Mouse (Mus musculus): ENCODE measurements at regions not wholly inside any gene's neighbourhood (a gene's known extent, or its start where the extent isn't known, plus 50 kb on each side); places are given as distances from the start of the nearest gene placed in this dataset.

- DNase-seq (ENCODE audit: low spot score in 2 of 2): no peak
These were observed 348.6 kb downstream of the Ankrd7 start for GRCm38 (mm10) chr6:19214700-19215099.

- no peak for DNase-seq (ENCODE audit: low spot score in 2 of 2)
These were observed 349.0 kb downstream of the Ankrd7 start for GRCm38 (mm10) chr6:19215124-19215523.

GRCm38 (mm10) chr6:19264075-19264819 lies 398.1 kb downstream of the Ankrd7 start:
- no peak for DNase-seq (ENCODE audit: low spot score in 2 of 2)

- DNase-seq (ENCODE audit: low spot score in 2 of 2): no peak
These were observed 407.1 kb downstream of the Ankrd7 start for GRCm38 (mm10) chr6:19273207-19273606.

GRCm38 (mm10) chr6:19282682-19283333 lies 416.7 kb downstream of the Ankrd7 start:
- peak in 1 of 2 experiments; percentile 40 for DNase-seq (ENCODE audit: low spot score in 2 of 2)

GRCm38 (mm10) chr6:19332659-19333058 lies 466.5 kb downstream of the Ankrd7 start:
- no peak for DNase-seq (ENCODE audit: low spot score in 2 of 2)

GRCm38 (mm10) chr6:19335653-19336052 lies 469.5 kb downstream of the Ankrd7 start:
- no peak for DNase-seq (ENCODE audit: low spot score in 2 of 2)

- no peak for DNase-seq (ENCODE audit: low spot score in 2 of 2)
These were observed 472.4 kb downstream of the Ankrd7 start for GRCm38 (mm10) chr6:19338470-19338869.
